Mouse (Mus musculus) E14TG2a.4 (cell line): ENCODE measurements around the gene Rap1a.

Experiments
- H3K27me3 ChIP-seq: 2 replicates; pipeline ENCODE4 v1.6.1; 2014; ENCODE audit warnings: low read length, control low read depth; ENCODE audit not compliant: insufficient read depth
- H3K36me3 ChIP-seq: 2 replicates; pipeline ENCODE4 v1.6.1; 2014; ENCODE audit warnings: low read length, control low read depth; ENCODE audit not compliant: insufficient read depth
- H3K4me1 ChIP-seq: replicated peaks from 2 replicates; pipeline ENCODE4 v1.6.1; 2014; ENCODE audit warnings: low read depth, low read length, control low read depth
- H3K4me3 ChIP-seq: replicated peaks from 2 replicates; pipeline ENCODE4 v1.5.1; 2014; ENCODE audit warnings: mild to moderate bottlenecking, low read length
- H3K9me3 ChIP-seq: 2 replicates; pipeline ENCODE4 v1.6.1; 2014; ENCODE audit warnings: low read length, control low read depth
- CTCF ChIP-seq: conservative IDR thresholded peaks from 2 replicates; pipeline ENCODE4 v1.5.1; 2014; ENCODE audit warnings: low read length
- NANOG ChIP-seq: IDR thresholded peaks from 2 replicates; pipeline ENCODE4 v1.6.1; 2014; ENCODE audit warnings: borderline replicate concordance, low read length, mixed read lengths
- POU5F1 ChIP-seq: IDR thresholded peaks from 2 replicates; pipeline ENCODE4 v1.6.1; 2014; ENCODE audit warnings: low read length, borderline replicate concordance

Gene Rap1a

GRCm38 (mm10) chr3:105825501-105826161 lies 24.5 kb upstream of the Rap1a start:
- no peaks in the 10 kb centered on the region for H3K9me3 ChIP-seq
- peaks cover 29% of the 10 kb centered on the region for H3K4me1 ChIP-seq
- no peaks in the 10 kb centered on the region for H3K36me3 ChIP-seq
- TF ChIP-seq NANOG = no peak
- H3K4me3 ChIP-seq = no peak overlapping the region
- no peaks in the 10 kb centered on the region for H3K27me3 ChIP-seq

DNA sequence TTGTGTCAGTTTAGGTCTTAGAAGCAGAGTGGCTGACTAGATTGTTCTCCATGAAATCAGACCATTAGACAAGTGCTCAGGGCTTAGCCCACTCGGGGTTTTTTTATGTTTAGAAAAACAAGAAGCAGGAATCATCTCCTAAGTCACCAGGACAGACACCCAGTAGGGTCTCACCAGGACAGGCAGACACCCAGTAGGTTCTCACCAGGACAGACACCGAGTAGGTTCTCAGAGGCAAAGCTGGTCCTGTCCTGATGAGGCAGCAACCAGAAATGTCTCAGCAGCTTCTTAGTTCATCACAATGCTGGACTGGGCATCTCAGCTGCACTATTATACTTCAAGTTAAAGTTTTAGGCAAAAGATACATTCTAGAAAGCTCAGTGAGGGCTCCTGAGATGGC lies 23.6 kb upstream of the Rap1a start:
- Histone ChIP-seq H3K4me3 (no peak overlapping the region), H3K4me1 (peaks cover 29% of the 10 kb centered on the region), H3K27me3 (no peaks in the 10 kb centered on the region), H3K36me3 (no peaks in the 10 kb centered on the region), H3K9me3 (no peaks in the 10 kb centered on the region)
- TF ChIP-seq POU5F1 (no peak), NANOG (no peak), CTCF (no peak)

DNA sequence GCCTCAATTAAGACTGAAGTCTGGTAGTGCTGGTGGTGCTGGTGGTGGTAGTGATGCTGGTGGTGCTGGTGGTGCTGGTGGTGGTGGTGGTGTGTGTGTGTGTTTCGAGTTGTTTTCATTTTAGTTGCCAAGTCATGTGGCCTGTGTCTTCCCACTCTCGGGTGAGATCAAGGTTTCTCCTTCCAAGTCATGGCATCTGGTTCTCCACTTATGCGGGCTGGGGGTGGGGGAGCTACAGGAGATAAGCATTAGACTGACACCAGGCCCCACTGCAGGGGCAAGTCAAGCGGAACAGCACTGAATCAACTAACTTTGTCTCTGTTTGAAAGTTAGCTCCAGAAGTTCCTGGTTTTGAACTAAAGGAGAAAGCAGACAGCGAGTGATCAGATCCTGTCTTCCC lies 23.0 kb upstream of the Rap1a start:
- H3K27me3 ChIP-seq = no peaks in the 10 kb centered on the region
- peaks cover 29% of the 10 kb centered on the region for H3K4me1 ChIP-seq
- no peaks in the 10 kb centered on the region for H3K36me3 ChIP-seq
- no peak overlapping the region for H3K4me3 ChIP-seq
- no peaks in the 10 kb centered on the region for H3K9me3 ChIP-seq
- TF ChIP-seq CTCF (no peak), POU5F1 (no peak), NANOG (no peak)

DNA sequence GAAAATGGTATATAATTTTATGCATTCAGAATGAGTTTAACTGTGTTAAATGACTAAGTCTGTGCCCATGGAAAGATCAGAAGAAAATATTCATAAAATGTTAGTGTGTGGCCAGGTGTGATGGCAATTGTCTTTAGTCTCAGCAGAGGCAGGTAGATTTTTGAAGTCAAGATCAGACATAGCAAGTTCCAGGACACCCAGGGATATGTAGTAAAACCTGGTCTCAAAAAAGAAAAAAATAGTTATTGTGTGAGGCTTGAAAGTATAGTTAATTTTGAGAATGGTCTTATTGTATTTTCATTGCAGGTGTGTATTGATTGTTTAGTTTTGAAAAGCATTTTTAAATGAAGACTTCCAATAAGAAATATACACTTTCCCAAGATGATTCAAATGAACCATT lies 22.5 kb upstream of the Rap1a start:
- no peak for TF ChIP-seq POU5F1
- no peak for TF ChIP-seq CTCF
- peaks cover 3% of the 10 kb centered on the region; the same call in 1 of the 2 replicates for H3K27me3 ChIP-seq
- H3K4me3 ChIP-seq = no peak overlapping the region
- H3K9me3 ChIP-seq = no peaks in the 10 kb centered on the region
- H3K36me3 ChIP-seq = no peaks in the 10 kb centered on the region
- peaks cover 29% of the 10 kb centered on the region for H3K4me1 ChIP-seq

GRCm38 (mm10) chr3:105821504-105821903 lies 20.4 kb upstream of the Rap1a start:
- H3K4me1 ChIP-seq = peaks cover 22% of the 10 kb centered on the region
- peaks cover 9% of the 10 kb centered on the region for H3K27me3 ChIP-seq
- no peak overlapping the region for H3K4me3 ChIP-seq
- no peaks in the 10 kb centered on the region for H3K9me3 ChIP-seq
- TF ChIP-seq POU5F1 = no peak
- TF ChIP-seq NANOG = no peak
- no peak for TF ChIP-seq CTCF
- H3K36me3 ChIP-seq = no peaks in the 10 kb centered on the region

DNA sequence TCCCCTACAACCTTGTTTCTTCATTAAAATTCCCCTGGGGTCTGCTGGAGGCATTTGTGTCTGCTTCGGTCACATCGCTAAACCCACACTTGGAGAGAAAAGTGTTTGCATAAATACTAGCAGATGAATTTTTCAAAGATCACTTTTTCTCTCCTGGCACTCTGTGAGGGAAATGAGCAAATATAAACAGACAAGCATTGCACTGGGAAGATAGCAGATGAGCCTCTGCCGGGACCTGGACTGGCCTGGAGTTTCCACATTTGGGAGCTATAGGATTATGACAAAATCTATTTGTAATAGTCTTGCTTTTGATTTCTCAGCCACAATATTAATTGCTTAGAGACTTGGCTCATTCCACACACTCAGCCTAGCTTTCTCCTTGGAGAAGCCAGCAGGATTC lies 19.1 kb upstream of the Rap1a start:
- no peaks in the 10 kb centered on the region for H3K36me3 ChIP-seq
- H3K9me3 ChIP-seq = no peaks in the 10 kb centered on the region
- peaks cover 10% of the 10 kb centered on the region for H3K4me1 ChIP-seq
- H3K4me3 ChIP-seq = no peak overlapping the region
- peaks cover 18% of the 10 kb centered on the region for H3K27me3 ChIP-seq
- TF ChIP-seq POU5F1 (no peak), CTCF (no peak), NANOG (no peak)

- Histone ChIP-seq H3K4me1 (no peaks in the 10 kb centered on the region), H3K36me3 (no peaks in the 10 kb centered on the region), H3K27me3 (peaks cover 31% of the 10 kb centered on the region), H3K9me3 (no peaks in the 10 kb centered on the region), H3K4me3 (no peak overlapping the region)
- TF ChIP-seq POU5F1 (no peak), NANOG (no peak), CTCF (no peak)
Observed at GRCm38 (mm10) chr3:105818130-105819004, 17.2 kb upstream of the Rap1a start.

- Histone ChIP-seq H3K9me3 (no peaks in the 10 kb centered on the region), H3K36me3 (no peaks in the 10 kb centered on the region), H3K4me1 (peaks cover 16% of the 10 kb centered on the region), H3K27me3 (peaks cover 31% of the 10 kb centered on the region), H3K4me3 (no peak overlapping the region)
- TF ChIP-seq POU5F1 (no peak), NANOG (no peak), CTCF (no peak)
Observed at GRCm38 (mm10) chr3:105816089-105816488, 15.0 kb upstream of the Rap1a start.
